Mouse (Mus musculus) cerebellum, adult 2 months (tissue): Measurements from ENCODE around the gene Lrrc66.

Experiments
- CTCF ChIP-seq: fragments of 200-500 bp; IDR thresholded peaks from 2 replicates; pipeline ENCODE4 v1.5.1; 2011; ENCODE audit warnings: low read depth, mild to moderate bottlenecking, control low read depth, low read length, moderate library complexity, borderline replicate concordance; ENCODE audit not compliant: insufficient read depth
- POLR2A ChIP-seq: fragments of 200-500 bp; IDR thresholded peaks from 2 replicates; pipeline ENCODE4 v1.6.1; 2011; ENCODE audit warnings: low read length, control low read depth, borderline replicate concordance; ENCODE audit not compliant: insufficient read depth

DNA sequence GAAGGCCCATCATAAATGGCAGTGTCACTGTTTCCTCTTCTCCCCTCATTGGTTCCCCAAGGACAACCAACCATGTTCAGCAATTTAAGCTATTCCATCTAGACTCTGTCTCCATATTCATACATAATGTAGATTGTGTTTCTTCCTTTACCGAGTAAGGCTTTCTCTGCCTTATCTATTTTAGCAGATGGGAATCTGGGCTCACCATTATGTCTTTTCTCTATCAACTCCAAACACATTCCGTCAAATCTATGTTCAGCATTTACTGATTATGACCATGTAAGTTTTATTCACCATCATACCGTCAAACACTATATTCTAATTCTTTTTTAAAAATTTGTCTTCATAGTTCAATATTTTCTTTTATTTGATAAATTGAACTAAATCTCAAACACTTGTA, 8.7 kb upstream of the Lrrc66 start:
- TF ChIP-seq CTCF (no peak), POLR2A (no peak)
